Mouse (Mus musculus) regulatory T cell (primary cell): ENCODE data around the gene Rras.
"Not testable (repeated sequence)": the region's sequence is repeated elsewhere in the genome, so short reads cannot be mapped to it uniquely, and the experiment has no call there.

Experiments
- in situ Hi-C: fragments of 300-600 bp; cut with MboI, MseI; formaldehyde crosslinking; loops from one replicate; pipeline ENCODE4 v1.15.1; 2025; ENCODE audit warnings: high pct_unique_total_duplicates

The Rras gene

GRCm38 (mm10) chr7:44999753-45000152, 18.0 kb upstream of the Rras start:
- in situ Hi-C loops, result no loop called here

GRCm38 (mm10) chr7:45000539-45001114, 17.1 kb upstream of the Rras start:
- in situ Hi-C loops, result no loop called here

GRCm38 (mm10) chr7:45002440-45002839, 15.3 kb upstream of the Rras start:
- in situ Hi-C loops, result no loop called here

GRCm38 (mm10) chr7:45004546-45004945, 13.2 kb upstream of the Rras start:
- in situ Hi-C loops, result no loop called here

GRCm38 (mm10) chr7:45005321-45005992, 12.3 kb upstream of the Rras start:
- in situ Hi-C loops, result no loop called here

GRCm38 (mm10) chr7:45006503-45006902, 11.3 kb upstream of the Rras start:
- in situ Hi-C loops, result no loop called here

- in situ Hi-C loops, result no loop called here
These were observed 10.6 kb upstream of the Rras start for GRCm38 (mm10) chr7:45007141-45007540.

GRCm38 (mm10) chr7:45007846-45008245, 9.9 kb upstream of the Rras start:
- in situ Hi-C loops, result no loop called here

- in situ Hi-C loops, result no loop called here
These were observed 9.3 kb upstream of the Rras start for GRCm38 (mm10) chr7:45008411-45008810.

GRCm38 (mm10) chr7:45012011-45012410, 5.8 kb upstream of the Rras start:
- in situ Hi-C loops, result no loop called here

- in situ Hi-C loops, result no loop called here
These were observed 4.9 kb upstream of the Rras start for GRCm38 (mm10) chr7:45012824-45013223.

GRCm38 (mm10) chr7:45013366-45014095, 4.2 kb upstream of the Rras start:
- in situ Hi-C loops, result no loop called here

GRCm38 (mm10) chr7:45014096-45014451, 3.7 kb upstream of the Rras start:
- in situ Hi-C loops, result no loop called here

- in situ Hi-C loops, result no loop called here
These were observed 2.3 kb upstream of the Rras start for GRCm38 (mm10) chr7:45015344-45015956.

- in situ Hi-C loops, result no loop called here
These were observed 1.7 kb upstream of the Rras start, which contains the start of gene Scaf1 for GRCm38 (mm10) chr7:45015957-45016612. Scaf1 (minus strand) TSS chr7:45016363.

- in situ Hi-C loops, result no loop called here
These were observed 1.0 kb upstream of the Rras start for GRCm38 (mm10) chr7:45016761-45017160.

GRCm38 (mm10) chr7:45019031-45019571, 1.3 kb downstream of the Rras start:
- in situ Hi-C loops, result no loop called here

GRCm38 (mm10) chr7:45020225-45020624, 2.5 kb downstream of the Rras start:
- in situ Hi-C loops, result no loop called here

GRCm38 (mm10) chr7:45023711-45024110, 6.0 kb downstream of the Rras start:
- in situ Hi-C loops, result not testable (repeated sequence)

- in situ Hi-C loops, result no loop called here
These were observed 6.8 kb downstream of the Rras start for GRCm38 (mm10) chr7:45024281-45025248.
